Mouse (Mus musculus): ENCODE measurements at regions not wholly inside any gene's neighbourhood (a gene's known extent, or its start where the extent isn't known, plus 50 kb on each side); places are given as distances from the start of the nearest gene placed in this dataset.

DNA sequence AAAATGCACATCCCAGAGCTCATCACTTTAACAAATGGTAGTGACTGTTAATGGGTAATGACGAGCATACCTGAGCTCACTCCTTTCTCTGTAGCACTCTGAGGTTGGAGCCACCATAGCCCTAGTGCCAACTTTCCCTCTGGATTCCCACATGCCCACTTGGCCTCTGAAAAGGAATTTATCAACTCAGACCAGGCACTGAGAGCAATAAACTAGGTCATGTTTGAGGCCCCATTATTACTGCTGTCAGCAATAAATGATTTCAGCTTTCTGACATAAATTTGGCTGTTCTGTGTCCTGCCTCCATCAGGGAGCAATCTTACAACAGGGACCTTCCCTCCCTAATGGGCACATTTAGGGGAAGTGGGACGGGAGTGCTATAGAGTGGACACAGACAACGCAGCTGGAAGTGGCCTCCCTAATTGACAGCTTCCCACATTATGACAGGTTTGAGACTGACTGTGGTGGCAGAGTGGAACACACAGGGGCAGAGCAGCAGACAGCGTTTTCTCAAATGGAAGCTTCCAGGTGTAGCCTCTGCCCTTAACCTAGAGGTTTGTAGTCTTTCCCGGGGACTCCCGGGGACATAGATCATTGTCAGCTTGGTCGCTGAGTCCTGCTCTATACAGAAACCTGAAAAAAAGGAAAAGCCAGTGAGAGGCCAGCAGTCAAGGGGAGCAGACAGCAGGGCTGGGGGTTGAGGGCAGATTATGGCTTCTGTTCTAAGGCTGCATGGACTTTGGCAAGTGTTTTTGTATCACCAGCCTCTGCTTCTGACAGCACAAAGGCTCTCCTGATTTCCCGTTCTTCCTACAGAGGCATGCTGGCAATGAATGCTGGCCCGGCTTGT lies 160.0 kb upstream of the Rag2 start:
- TF ChIP-seq EP300 (IDR thresholded peaks at IDR 0.05; ENCODE audit: insufficient read depth, low read depth, low read length) (no peak), POLR2A (IDR thresholded peaks at IDR 0.05; ENCODE audit: insufficient read depth, low read depth, low read length) (no peak), CTCF (IDR thresholded peaks at IDR 0.05) (no peak)
